Mouse (Mus musculus) kidney, adult 2 months (tissue): ENCODE measurements at regions not wholly inside any gene's neighbourhood (a gene's known extent, or its start where the extent isn't known, plus 50 kb on each side); places are given as distances from the start of the nearest gene placed in this dataset.

Source experiments
- CTCF ChIP-seq: fragments of 200-500 bp; conservative IDR thresholded peaks from 2 replicates; pipeline ENCODE4 v1.5.1; 2011; ENCODE audit warnings: low read depth, mild to moderate bottlenecking, control low read depth, low read length, moderate library complexity, mixed read lengths; ENCODE audit not compliant: insufficient read depth, insufficient read length
- POLR2A ChIP-seq: fragments of 200-500 bp; IDR thresholded peaks from one replicate; pipeline ENCODE4 v1.6.1; 2011; ENCODE audit warnings: low read depth, low read length, control low read depth

DNA sequence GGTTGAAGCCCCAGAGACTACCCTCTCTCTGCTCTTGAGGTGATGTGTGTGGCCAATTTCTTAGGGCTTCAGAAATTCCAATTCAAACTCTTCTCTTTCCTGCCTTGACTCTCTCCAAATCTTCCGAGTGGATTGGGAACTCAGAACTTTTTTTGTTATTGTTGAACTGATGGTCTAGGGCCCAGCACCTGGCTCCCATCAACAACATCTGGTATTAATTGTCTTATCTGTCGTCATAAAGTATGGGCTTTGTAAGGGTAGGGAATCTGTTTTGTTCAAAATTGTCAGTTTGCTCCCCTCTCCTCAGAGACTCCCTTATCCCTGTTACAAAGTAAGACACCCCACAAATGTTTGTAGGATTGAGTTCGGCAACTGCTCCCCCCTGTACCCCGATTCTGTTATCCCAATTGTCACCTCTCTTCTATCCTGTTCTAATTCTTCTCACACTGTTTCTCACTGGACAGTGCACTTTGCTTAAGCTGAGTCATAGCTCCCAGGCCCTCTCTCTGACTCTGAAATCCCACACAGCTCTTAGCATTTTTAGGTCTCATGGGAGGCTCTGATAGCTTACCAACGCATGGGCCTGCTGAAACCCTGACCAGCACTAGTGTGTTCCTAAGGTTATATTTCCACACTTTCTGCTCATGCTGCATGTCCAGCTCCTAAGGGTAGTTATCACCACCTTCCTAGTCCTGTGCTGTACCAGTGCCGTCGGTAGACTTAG lies 478.9 kb downstream of the Ccdc171 start:
- TF ChIP-seq POLR2A: no peak
- TF ChIP-seq CTCF: no peak
